Mouse (Mus musculus) left cerebral cortex, adult 6 months (tissue): Measurements from ENCODE around the gene Btnl10. TPM values are rescaled to one million over a fixed set of nuclear protein-coding genes. Genes with fewer than 3 reads are reported as not detected.

Experiments used
- long read RNA-seq, 2 experiments: library from polyadenylated mRNA; unstranded; transcript quantifications; one replicate each; pipeline ENCODE4 v2.0.0; 2019 to 2020
- polyA plus RNA-seq: library from polyadenylated mRNA; unstranded; fragments of <200 nt; fragmentation: Nextera tagmentation; gene quantifications from 2 replicates; pipeline ENCODE4 v1.2.3, GENCODE M21; 2021

Btnl10 gene
- not detected in 2 replicates for polyA plus RNA-seq
- long read RNA-seq, experiment 1 = 0 reads
- long read RNA-seq, experiment 2 = 0 reads

GRCm38 (mm10) chr11:58917745-58918366, at the start of gene Btnl10:
Gene Btnl10 (plus strand): TSS chr11:58917908.

GRCm38 (mm10) chr11:58903511-58904409, 13.9 kb upstream of the Btnl10 start, which contains the start of gene Zfp39:
Gene Zfp39 (minus strand): TSS chr11:58904225.

DNA sequence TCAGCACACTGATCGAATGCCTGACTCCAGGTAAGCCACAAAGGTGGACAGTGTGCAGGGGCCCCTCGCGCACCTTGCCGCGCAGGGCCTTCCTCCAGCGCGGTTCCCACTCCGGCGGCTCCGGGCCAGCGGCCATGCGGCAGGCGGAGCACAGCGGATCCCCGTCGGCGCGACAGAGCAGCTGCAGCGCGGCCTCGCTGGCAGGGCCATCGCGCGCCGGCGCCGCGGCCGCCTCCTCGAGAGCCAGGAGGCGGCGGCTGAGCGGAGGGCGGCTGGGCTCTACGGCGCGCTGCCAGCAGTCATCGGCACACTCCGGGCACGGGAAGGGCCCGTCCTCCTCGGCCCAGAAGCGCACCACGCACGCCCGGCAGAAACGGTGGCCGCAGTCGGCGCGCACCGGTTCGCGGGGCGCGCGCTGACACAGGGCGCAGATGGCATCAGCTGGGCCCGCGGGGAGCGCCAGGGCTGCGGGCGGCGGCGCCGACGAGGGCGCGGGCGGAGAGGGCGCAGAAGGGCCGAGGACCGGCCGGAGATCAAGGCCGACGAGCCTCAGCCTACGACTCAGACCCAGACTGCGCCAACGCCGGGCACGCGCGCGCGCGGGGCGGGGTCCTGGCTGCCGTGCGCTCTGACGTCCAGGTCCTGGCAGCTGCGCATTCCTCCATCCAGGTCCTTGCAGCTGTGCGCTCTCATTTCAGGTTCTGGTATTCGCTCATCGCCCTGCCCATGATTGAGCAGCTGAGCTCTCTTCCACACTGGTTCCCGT, 20.8 kb downstream of the Btnl10 start, which contains the start of gene Rnf187:
Gene Rnf187 (minus strand): TSS at position 595 of the 766 bp plus-strand sequence.

DNA sequence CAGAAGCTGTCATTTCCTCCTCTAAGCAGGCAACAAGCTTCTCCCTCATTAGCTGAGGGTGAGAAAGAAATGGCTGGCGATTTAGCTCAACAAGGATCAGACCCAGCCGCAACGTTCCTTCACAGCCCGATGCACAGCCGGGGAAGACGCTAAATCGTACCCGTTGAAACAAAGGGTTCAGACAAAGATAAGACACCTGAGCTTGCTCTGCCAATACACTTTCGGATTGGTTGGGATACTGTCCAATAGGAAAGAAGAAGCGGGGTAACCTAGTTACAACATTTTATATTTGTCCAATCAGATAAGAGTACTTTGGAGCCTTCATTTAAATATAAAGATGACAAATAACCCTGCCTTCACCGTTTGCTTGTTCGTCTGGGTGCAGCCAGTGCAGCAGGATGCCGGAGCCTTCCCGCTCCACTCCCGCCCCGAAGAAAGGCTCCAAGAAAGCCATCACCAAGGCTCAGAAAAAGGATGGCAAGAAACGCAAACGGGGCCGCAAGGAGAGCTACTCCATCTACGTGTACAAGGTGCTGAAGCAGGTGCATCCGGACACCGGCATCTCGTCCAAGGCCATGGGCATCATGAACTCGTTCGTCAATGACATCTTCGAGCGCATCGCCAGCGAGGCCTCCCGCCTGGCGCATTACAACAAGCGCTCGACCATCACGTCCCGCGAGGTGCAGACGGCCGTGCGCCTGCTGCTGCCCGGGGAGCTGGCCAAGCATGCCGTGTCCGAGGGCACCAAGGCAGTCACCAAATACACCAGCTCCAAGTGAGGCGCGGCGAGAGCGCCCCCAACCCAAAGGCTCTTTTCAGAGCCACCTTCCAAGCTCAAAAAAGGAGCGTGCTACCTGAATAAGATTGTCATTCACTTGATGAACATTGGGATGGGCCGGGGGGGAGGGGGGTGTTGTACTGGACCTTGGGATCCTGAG, 31.1 kb downstream of the Btnl10 start, which contains the start of gene Hist3h2ba:
Gene Hist3h2ba (plus strand): TSS at position 379 of the 938 bp plus-strand sequence.

GRCm38 (mm10) chr11:58954420-58955142, 36.9 kb downstream of the Btnl10 start, which contains the start of the genes Hist3h2a and Trim17:
Gene Hist3h2a (plus strand): TSS chr11:58954685.
Gene Trim17 (plus strand): TSS chr11:58954685.

Other genes starting within 250 kb of the Btnl10 start
- not detected in 2 replicates for gene Olfr320, start 236.8 kb upstream of the Btnl10 start, polyA plus RNA-seq
- gene Olfr319, start 218.7 kb upstream of the Btnl10 start, polyA plus RNA-seq = not detected in 2 replicates
- gene Olfr318, start 193.9 kb upstream of the Btnl10 start, polyA plus RNA-seq = not detected in 2 replicates
- gene Olfr317, start 178.7 kb upstream of the Btnl10 start, polyA plus RNA-seq = not detected in 2 replicates
- 1.1 and 2.0 TPM in 2 replicates for gene Olfr316, start 165.2 kb upstream of the Btnl10 start, polyA plus RNA-seq
- gene Olfr315, start 144.7 kb upstream of the Btnl10 start, polyA plus RNA-seq = not detected in 2 replicates
- not detected in 2 replicates for gene Olfr314, start 135.0 kb upstream of the Btnl10 start, polyA plus RNA-seq
- 9.7 and 11.3 TPM in 2 replicates for gene Fam183b, start 115.9 kb upstream of the Btnl10 start, polyA plus RNA-seq
- not detected in 2 replicates for gene Olfr313, start 102.9 kb upstream of the Btnl10 start, polyA plus RNA-seq
- not detected in 2 replicates for gene Olfr312, start 88.7 kb upstream of the Btnl10 start, polyA plus RNA-seq
- 0.11 TPM in 1 of 2 replicates, not detected in the other for gene Olfr311, start 78.7 kb upstream of the Btnl10 start, polyA plus RNA-seq
- gene Gm12258, start 70.8 kb upstream of the Btnl10 start, polyA plus RNA-seq = 4.2 and 5.8 TPM in 2 replicates
- 2.5 and 5.9 TPM in 2 replicates for gene 2810021J22Rik, start 50.7 kb upstream of the Btnl10 start, polyA plus RNA-seq
- gene Zfp39, start 13.7 kb upstream of the Btnl10 start, polyA plus RNA-seq = 5.0 and 6.9 TPM in 2 replicates
- 147 and 519 TPM in 2 replicates for gene Rnf187, start 21.0 kb downstream of the Btnl10 start, polyA plus RNA-seq
- 12.3 and 50.9 TPM in 2 replicates for gene Hist3h2ba, start 31.0 kb downstream of the Btnl10 start, polyA plus RNA-seq
- 50.8 and 74.9 TPM in 2 replicates for gene Hist3h2a, start 36.8 kb downstream of the Btnl10 start, polyA plus RNA-seq
- 4.2 and 4.5 TPM in 2 replicates for gene Trim17, start 36.8 kb downstream of the Btnl10 start, polyA plus RNA-seq
- 12.1 and 13.3 TPM in 2 replicates for gene Trim11, start 60.2 kb downstream of the Btnl10 start, polyA plus RNA-seq
- gene Obscn, start 218.5 kb downstream of the Btnl10 start, polyA plus RNA-seq = 1.1 and 1.2 TPM in 2 replicates
- 3.8 and 4.0 TPM in 2 replicates for gene Iba57, start 245.8 kb downstream of the Btnl10 start, polyA plus RNA-seq